Mouse (Mus musculus): ENCODE data around the gene Cpsf7. TPM values are rescaled to one million over a fixed set of nuclear protein-coding genes. Genes with fewer than 3 reads are reported as not detected.

The Cpsf7 gene
- polyA plus RNA-seq, 2 experiments from 2014 or later, result 59.0 to 79.6 TPM

DNA sequence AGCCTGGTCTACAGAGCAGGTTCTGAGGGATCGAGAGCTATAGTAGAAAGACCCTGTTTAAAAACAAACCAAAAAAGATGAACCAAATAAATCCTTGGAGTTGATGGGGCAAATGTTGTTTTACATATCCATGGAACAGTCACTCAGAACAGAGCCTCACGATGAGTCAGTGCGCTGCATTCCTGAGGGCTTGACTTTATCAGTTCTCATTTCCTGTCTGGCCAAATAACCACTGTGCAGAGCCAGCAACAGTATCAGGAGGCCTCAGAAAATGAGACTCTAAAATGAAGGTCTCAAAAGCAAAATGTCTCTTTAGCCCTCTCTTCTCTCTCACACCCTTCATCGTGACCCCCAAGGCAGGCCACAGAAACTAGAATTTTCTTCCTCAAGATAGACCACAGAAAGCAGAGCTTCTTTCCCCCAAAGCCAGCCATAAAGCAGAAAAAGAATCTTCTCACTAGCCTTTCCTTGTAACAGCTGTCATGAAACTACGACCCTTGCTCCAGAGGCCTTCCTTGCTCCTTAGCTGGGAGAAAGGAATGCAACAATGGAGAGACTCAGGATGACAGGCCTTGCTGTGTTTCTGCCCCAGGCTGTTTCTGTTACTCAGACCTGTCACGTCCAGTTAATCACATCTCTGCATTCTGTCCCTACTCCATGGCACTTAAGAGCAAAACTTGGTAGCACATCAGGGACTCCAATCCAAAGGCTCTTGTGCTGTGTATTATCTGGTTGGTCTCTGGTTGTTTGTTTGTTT, 36.7 kb downstream of the Cpsf7 start:
- no peak for ATAC-seq

DNA sequence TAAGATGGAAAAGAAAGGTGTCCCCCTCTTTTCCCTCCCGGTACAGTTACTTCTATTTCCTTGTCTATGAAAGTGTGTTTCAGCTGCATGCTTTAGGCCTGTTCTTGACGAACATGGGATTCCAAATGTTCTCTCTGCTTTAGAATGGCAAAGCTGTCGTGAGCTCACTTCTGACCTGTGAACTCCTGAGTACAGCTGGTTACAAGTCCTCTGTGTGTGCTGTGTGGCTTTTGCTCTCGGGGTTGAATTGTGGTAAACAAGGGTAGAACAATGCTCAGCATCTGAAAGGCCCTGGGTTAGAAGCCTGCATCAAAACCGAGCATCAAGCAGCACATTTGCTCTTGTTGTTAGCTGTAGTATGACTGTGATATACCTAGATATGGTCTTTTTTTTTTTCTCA, 37.3 kb downstream of the Cpsf7 start:
- ATAC-seq, result no peak

DNA sequence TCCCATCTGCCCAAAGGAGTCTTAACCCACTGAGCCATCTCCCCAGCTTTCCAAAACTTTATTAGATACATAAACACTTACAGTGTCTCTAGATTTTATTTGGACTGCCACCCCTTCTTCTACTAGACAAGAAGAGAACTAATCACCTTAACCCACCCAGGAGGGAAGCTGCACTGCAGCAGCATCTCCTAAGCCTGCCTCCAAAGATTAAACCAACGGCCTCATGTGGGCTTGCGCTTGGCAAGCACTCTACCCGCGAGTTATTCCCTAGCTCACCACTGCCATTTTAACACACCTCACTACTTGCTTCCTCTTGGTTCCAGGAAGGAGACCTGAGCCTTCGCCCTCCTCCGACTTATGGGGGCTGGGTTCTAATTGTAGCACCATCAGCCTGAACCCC, 39.2 kb downstream of the Cpsf7 start:
- ATAC-seq, result no peak

DNA sequence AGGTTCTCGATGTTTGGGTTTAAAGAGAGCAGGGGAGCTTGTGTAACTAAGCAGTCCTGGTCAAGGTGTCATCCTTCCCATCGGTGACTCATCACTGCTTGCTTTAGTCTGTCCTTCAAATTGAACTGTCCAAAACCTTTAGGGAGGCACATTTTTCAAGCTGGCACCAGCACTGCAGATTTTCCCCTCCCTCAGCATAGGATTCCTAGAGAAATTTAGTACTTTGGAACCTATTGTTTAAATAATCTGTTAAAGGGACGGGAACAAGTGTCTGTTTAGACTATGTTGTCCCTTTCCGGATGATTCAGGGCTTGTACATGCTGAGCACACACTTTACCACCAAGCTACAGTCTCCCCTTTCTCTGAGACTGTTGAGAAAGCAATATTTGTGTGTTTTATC, 40.2 kb downstream of the Cpsf7 start:
- no peak for ATAC-seq

DNA sequence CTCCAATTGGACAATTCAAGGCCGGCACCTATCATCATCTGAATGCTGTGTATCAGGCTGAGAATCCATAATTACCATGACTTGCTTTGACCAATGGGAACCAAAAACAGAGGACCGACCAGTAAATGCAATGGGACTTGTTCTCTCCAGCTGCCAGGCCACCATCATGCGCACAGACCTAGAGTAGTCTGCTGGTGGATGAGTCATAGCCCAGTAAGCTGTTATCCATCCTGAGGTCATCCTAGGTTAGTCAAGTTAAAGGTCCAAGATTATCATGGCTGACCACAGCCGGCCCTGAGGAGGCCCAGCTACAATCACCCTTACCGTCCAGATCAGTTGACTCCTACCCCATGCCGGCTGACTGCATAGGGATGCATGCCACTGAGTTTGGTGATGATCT, 44.6 kb downstream of the Cpsf7 start:
- ATAC-seq, result no peak

DNA sequence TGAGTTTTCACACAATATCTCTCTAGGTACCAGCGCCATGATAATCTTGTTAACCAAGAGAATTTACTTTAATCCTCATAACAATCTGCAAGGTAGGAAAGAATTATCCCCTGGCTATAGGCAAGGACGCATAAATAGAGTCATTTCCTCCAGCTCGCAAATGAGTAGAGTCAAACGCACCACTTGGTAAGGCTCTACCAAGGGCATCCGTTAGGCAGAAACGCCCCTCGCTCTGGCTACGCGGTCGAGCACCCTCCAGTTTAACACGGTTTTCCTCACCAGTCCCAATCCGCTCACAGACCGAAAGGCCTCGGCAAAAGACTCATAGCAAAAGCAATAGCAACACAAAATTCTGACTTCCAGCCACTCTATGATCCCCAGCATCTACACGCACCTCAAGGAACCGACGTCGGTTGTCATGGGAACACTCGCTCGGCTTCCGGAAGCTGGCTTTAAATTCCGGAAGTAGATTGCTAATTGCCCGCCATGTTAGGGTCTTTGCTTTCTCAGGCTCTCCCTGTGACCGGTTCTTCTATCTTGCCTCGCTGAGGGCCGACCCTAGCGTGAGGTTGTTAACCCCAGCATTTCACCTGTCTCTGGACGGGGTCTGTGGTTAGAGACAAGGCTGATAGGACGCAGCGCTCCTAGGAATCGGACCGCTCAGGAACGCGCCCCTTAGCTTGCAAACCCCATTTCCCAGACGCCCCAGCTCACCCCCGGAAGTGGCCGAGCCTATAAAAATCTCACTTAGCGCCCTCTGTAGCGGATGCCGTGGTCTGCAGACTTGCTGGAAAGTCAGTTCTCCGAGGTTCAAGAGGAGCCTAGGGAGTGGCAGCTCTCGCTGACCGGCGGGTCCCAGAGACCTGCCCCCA, 51.9 kb downstream of the Cpsf7 start, which contains the start of the genes Cyb561a3 and Tmem138:
TSS of gene Cyb561a3 (plus strand) at position 483 of the 872 bp plus-strand sequence.
TSS of gene Tmem138 (minus strand) at position 673 of the 872 bp plus-strand sequence.
- peak; percentile 92 for ATAC-seq

DNA sequence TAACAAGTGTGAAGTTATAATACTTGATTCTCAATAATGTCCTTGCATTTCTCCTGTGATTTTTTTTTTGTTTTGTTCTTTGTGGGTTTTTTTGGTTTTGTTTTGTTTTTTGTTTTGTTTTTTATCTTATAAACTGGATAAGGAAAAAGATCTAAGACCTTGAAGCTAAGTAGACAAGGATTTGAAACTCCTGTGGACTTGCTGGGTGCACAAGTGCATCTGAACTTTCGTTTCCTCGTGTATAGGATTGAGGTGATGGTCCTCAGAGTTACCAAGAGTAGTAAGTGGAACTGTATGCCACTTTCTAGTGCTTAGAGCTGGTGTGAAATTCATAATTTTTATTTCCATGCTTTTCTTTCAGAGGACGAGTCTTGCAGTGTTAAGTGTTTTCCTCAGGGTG, 55.0 kb downstream of the Cpsf7 start:
- no peak for ATAC-seq

DNA sequence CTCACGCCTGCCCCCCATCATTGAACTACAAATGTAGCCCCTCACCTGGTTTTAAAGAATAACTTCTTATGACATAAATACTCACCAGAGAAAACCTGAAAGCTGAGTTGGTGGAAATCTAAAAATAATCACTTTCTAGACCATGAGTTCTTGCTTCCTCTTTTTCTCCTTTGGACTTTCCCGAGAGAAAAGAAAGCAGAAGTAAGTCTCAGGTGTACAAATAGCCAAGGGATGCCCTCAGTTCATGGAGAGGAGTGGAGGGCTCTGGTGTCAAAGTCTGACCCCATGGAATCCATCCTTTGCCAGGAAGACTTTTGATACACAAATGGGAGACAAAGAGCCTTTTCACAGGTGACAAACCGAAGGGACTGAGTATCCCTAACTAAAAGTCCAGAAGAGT, 55.7 kb downstream of the Cpsf7 start:
- no peak for ATAC-seq

DNA sequence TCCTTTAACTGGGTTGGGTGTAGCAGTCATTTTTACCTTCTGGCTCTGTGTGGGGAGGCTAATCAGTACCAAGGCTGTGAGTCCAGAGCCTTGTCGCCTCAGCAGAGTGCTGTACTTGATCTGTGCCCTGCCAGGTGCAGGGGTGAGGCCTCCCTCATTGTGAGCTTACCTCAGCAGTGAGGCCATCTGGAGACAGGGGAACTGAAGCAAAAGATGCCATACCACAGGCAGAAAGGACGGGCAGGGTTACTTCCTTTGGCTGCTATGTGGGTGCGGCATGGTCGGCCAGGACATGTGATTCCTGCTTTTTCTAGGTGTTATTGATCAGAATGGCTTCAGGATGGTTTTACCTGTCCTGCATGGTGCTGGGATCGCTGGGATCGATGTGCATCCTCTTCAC, 56.9 kb downstream of the Cpsf7 start:
- ATAC-seq, result no peak

DNA sequence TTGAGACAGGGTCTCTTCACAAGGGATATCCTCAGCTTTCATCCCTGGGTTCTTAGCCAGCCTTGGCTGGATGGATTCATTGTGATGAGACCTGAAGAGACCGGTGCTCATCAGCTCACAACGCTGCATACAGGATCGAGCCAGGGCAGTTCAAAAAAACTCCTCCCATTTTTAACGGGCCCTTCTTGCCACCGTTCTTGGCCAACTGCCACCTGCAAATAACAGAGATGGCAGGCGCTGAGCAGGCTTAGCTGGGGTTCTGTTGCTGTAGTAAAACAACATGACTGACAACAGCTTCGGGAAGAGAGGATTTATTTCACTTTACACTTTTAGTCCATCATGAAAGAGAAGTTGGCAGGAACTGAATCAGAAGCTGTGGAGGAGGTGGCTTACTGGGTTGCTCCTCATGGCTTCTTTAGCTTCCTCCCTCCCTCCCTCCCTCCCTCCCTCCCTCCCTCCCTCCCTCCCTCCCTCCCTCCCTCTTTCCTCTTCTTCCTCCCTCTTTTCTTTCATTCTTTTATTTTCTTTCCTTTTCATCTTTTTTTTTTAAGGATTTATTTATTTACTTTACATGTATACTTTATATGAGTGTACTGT, 58.6 kb downstream of the Cpsf7 start:
- ATAC-seq, result no peak

DNA sequence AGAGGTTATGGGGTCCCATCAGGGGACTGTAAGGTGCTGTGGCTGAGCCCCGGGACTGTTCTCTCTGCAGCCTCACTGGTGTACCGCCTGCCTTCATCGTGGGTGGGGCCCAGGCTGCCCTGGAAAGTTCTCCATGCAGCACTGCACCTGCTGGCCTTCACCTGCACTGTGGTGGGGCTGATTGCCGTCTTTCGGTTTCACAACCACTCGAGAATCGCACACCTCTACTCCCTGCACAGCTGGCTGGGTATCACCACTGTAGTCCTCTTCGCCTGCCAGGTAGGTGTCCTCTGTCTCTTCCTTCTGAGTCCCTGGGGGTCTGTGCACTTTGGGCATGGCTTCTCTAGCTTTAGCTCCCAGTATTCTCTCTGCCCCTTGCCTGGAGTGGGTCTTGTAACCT, 60.0 kb downstream of the Cpsf7 start:
- no peak for ATAC-seq

DNA sequence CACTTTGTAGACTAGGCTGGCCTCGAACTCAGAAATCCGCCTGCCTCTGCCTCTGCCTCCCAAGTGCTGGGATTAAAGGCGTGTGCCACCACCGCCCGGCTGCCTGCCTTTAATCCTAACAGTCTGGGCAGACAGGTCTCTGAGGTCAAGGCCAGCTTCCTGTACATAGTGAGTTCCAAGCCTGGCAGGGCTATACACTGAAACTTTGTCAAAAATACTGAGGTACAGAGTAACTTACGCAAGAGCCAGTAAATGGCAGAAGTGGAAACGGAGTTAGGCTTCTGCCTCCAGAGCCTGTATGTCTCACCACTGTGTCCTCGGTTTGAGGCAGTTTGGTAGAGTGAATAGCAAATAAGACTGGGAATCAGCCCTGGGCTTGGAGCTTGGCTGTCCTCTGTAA, 62.2 kb downstream of the Cpsf7 start:
- ATAC-seq, result no peak

DNA sequence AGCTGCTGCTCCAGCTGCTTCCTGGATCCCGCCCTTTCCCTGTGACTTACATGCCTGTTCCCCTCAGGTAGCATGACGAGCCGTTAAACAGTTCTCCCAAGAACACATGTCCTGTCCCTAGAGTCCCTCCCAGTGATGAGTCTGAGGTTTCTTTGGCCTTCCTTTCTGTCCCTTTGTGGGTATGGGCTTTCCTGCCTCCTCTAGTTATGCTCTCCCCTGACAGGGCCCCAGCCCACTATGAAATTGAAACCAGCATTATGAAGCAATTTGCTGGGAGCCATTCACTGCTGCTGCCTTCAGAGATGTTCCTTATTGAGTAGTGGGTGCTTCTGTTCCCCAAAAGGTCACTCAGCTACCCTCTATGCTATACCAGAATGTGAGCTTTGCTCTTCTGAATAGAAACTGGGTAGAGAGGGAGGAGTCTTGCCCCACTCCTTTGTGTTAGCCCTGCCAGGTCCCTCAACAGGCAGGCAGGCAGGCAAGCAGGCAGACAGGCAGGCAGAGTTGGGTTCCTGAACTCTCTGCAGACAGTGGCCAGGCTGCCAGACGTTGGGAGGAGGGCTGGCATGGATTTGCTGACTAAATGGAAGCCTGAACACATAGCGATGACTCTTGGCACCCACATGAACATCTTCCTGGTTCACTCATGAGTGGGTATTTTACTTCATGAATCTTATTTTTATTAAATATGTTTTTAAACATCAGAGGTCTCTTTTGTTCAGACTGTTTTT, 64.2 kb downstream of the Cpsf7 start:
- no peak for ATAC-seq

DNA sequence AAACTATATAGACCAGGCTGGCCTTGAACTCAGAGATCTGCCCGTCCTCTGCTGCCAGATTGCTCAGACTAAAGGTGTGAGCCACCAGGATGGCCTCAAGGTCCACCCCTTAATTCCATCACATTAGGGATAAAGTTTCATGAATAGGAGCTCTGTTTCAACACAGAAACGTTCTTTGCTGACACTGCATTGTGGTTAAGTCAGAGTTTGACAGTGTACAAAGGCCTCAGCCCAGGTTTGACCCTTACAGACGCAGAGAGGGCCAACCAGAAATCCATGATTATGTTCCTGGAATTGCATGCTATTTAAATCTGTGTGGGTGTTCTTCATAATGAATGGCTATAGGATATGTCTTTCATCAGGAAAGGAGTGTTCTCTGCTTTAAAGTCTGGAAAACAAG, 65.2 kb downstream of the Cpsf7 start:
- ATAC-seq, result no peak

DNA sequence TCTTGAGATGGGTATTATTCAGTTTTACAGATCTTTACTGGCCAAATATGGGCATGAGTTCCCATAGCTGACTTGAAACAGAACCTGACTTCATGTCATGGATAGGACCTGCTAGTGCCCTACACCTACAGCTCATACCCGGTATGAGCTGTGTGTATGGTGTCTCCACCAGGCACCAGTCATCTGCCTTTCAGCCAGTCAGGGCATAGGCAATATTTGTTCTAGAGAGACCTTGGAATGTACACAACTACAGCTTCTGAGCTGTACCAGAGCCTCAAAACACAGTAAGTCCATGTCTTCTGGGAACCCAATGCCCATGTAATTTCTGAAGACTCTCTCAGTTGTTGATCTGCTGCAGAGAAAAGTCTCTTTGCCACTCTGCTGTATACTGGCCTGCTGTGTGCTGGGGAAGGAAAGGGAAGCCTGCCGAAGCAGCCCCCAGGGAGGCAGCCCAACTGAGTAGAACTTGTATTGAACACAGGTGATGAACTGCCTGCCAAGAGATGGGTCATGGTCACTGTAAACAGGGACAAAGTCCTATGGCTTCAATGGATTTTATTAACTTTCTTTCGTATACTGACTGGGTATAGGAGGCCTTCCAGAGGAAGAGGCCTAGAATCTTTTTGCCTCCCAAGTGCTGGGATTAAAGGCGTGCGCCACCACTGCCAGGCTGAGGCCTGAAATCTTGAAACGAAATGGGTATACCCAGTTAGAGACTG, 66.8 kb downstream of the Cpsf7 start:
- ATAC-seq, result no peak

Other genes with a start within 250 kb of the Cpsf7 start
- gene Dagla, start 220.4 kb upstream of the Cpsf7 start, polyA plus RNA-seq (2017; shearing (Covaris generic)), result not detected
- not detected for gene Syt7, start 136.2 kb upstream of the Cpsf7 start, polyA plus RNA-seq (2017; shearing (Covaris generic))
- gene Lrrc10b, start 67.8 kb upstream of the Cpsf7 start, polyA plus RNA-seq (2017; shearing (Covaris generic)), result not detected
- gene Ppp1r32, start 42.3 kb upstream of the Cpsf7 start, polyA plus RNA-seq (2017; shearing (Covaris generic)), result 1 to 10 TPM in 1 of 2 experiments, under 1 TPM in 1; 0.31 to 1.4 TPM
- gene Sdhaf2, start 876 bp downstream of the Cpsf7 start, polyA plus RNA-seq (2017; shearing (Covaris generic)), result 100 to 1,000 TPM in 1 of 2 experiments, 10 to 100 TPM in 1; 92.6 to 104 TPM
- gene Tmem216, start 31.0 kb downstream of the Cpsf7 start, polyA plus RNA-seq (2017; shearing (Covaris generic)), result 10 to 100 TPM; 10.7 to 13.6 TPM
- 10 to 100 TPM; 39.1 to 52.7 TPM for gene Cyb561a3, start 51.9 kb downstream of the Cpsf7 start, polyA plus RNA-seq (2017; shearing (Covaris generic))
- gene Tmem138, start 52.1 kb downstream of the Cpsf7 start, polyA plus RNA-seq (2017; shearing (Covaris generic)), result 10 to 100 TPM; 19.3 to 23.0 TPM
- 100 to 1,000 TPM; 104 to 182 TPM for gene Ddb1, start 80.1 kb downstream of the Cpsf7 start, polyA plus RNA-seq (2017; shearing (Covaris generic))
- gene Tkfc, start 80.4 kb downstream of the Cpsf7 start, polyA plus RNA-seq (2017; shearing (Covaris generic)), result 10 to 100 TPM in 1 of 2 experiments, 1 to 10 TPM in 1; 9.2 to 12.7 TPM
- gene Vwce, start 108.9 kb downstream of the Cpsf7 start, polyA plus RNA-seq (2017; shearing (Covaris generic)), result not detected
- gene Pga5, start 152.8 kb downstream of the Cpsf7 start, polyA plus RNA-seq (2017; shearing (Covaris generic)), result not detected
- gene Vps37c, start 163.5 kb downstream of the Cpsf7 start, polyA plus RNA-seq (2017; shearing (Covaris generic)), result 10 to 100 TPM; 14.5 to 15.7 TPM
- 100 to 1,000 TPM; 449 to 646 TPM for gene Cd5, start 213.7 kb downstream of the Cpsf7 start, polyA plus RNA-seq (2017; shearing (Covaris generic))

Measured in CD4-positive, CD25-positive, alpha-beta regulatory T cell, adult 4 months (primary cell).